Mouse (Mus musculus): Measurements from ENCODE around the gene Itpr1.

Gene Itpr1

DNA sequence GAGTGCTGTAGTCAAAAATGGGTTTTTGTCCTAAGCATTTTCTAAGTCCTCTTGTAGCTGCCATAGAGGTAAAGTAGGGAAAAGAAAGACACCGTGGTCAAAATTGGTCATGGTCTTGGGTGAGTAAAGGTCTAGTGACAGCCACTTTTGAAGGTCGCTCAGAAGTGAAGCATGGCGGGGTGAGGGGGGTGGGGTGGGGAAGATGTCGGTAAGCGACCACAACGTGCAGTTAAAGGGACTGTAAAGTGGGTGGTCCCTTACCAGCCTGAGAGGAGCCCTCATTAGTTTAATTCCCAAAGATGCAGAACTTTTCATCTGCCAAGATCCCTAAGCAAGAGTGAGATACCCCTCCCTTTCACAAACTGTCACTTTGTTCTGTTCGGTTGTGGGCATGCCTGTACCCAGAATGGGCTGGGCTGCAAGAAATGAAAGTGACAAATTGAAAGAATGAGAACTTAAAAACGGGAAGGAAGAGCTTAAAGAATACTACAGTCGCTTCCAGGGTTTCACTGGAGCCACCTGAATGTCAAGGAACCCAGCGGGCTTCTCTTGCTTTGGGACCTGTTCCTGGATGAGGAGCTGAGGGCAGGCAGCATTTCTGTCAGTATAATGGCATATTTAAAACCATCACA lies 1.5 kb downstream of the Itpr1 start:
- DNase-seq, result peak; percentile 59

DNA sequence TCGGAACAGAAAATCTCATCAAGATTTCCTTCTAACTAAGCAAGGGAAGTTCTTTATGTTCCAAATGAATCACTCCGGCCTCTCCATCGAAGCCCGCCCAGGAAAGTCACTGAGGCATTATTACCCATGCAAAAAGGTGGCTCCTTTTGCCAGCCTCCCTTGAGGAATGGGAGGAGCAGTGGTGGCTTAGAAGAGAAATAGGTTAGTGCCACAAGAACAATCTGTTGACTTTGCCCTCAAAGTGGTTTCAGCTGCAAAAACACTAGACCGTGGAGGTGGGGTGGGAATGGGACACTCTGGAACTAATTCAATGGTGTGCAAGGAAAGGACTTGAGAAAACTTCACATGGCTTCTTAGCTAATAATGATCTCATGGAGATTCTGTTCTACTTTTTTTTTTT lies 3.2 kb downstream of the Itpr1 start:
- DNase-seq, result no peak

DNA sequence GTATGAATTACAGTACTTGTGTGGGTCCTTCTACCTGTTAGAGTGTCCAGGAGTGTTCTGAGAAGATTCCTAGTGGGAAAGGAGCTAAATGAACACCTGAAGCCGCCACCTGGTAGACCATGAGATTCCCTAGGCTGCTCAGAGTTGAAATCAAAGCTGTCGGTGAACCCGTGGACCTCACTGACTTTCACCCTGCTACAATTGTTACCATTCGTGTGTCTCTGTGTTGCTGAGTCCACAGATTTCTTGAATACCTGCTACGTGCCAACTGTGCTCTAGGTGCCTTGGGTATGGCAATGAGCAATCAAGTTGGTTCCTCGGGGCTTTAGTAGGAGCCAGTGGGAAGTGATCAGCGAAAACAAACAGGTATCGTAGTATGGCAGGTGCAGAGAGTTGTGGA lies 3.9 kb downstream of the Itpr1 start:
- no peak for DNase-seq

DNA sequence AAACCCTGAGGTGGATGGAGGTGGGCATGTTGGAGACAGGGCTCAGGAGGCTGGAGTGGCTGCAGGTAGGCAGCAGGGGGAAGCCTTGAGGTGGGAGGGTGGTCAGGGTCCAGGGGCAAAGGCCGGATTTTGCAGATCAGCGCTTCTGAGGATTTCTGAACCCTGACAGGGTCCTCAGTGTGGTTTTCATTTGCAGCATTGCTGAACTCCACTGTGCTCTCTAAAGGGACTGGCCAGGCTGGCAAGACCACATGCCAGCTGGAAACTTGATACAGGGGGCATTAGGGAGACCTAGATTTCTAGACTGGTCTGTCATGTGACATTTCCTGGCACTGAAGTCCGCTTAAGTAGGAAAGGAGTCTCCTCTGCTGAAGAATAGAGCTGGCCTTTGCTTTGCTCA lies 5.1 kb downstream of the Itpr1 start:
- DNase-seq, result no peak

DNA sequence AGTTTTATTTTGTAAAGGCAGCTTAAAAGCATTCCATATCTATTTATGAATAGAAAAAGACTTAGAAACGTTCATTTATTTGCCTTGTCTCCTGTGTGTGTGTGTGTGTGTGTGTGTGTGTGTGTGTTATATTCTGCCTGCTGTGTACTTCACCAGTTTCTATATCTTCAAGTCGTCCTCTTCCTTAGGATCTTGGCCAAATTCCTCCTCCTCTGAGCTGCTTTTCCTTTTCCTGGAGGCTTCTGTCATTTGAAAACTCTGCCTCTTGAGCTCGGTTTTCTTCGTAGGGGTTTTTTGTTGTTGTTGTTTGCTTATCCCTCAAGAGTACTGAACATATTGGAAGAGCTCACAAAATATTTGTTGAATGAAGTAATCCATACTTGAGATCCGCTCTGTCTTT lies 9.5 kb downstream of the Itpr1 start:
- no peak for DNase-seq

DNA sequence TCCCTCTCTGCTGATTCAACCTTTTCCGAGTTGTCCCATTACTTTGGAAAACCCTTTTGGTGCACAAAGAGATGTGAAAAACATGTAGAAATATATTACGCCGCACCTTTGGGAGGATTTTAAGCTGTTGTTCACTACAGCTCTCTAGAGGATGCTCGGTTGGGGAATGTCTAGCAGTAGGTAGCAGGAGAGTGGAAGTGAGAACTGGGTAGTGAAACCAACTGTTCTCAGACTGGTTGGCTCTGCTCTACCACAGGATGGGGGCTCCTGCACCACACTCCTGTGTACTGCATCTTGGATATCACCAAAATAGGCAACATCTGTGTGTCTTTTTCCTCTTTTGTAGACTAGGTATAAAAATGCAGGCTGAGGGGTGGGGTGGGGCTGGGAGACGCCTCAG lies 10.0 kb downstream of the Itpr1 start:
- no peak for DNase-seq

DNA sequence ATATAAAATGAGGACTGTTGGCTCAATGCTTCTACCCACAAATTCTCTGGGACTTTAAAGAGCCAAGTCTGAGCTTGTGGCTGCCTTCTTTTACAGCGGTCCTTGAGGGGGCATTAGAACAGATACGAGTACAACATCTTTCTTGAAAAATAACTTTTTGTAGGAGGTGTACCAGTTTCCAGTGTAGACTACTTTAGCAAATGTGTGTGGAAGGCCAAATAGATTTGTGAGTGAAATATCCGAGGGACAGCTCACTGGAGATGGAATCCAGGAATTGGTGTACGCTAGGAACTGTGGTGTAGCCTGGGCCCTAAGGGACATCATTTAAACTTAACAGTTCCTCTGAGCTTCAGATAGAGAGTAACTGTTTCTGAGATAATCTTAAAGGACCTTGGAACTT lies 11.5 kb downstream of the Itpr1 start:
- no peak for DNase-seq

DNA sequence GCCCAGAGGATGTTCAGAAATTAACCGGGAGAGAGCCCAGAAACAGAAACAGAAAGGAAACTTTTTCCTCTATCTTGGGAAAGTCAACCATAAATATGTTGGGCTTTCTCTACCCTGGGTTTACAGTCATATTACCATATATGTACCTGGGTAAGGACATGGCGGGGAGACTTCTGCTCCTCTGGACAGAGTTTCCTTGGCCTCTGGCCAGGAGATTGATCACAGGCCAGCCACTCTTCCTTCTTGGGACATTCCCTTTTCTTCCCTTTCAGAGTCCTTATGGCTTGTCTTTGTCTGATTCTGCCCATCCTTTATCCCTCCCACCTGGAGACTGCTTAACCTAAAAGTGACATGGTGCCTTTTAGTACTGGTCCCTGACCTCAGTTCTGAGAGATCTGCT lies 12.1 kb downstream of the Itpr1 start:
- no peak for DNase-seq

DNA sequence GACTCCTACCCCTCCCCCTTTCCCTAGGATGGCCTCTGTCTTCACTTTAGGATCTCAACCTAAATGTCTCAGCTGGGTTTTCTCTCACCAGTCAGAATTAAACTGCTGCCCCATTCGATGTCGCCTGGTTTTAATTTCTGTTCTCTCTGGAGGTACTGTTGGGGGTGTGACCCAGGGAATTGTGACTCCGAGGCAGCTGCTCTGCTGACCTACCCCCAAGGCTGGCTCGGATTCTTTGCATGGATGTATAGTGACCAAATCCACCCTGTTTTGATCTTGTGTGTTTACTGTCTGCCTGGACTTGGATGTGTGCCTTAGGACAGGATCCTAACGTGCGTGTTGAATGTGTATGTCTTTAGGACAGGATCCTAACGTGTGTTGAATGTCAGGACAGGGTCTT lies 13.3 kb downstream of the Itpr1 start:
- no peak for DNase-seq

DNA sequence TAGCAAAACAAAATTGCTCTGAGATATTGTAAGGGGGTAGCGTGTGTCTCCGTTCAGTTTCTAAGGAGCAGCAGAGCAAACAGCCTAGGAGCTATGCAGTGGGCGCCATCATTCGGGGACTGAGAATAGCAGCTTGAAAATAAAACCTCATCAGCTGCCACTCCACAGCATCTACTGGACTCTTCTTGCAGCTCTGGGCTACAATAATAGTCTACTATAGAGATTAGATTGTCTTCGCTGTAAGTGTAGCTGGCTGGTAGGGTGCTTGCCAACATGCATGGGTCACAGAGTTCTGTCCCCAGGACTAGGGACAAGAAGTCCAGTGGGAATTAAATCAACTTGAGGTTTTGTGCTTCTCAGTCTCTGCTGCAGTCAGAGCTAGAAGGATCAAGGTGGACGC lies 14.6 kb downstream of the Itpr1 start:
- DNase-seq, result no peak

DNA sequence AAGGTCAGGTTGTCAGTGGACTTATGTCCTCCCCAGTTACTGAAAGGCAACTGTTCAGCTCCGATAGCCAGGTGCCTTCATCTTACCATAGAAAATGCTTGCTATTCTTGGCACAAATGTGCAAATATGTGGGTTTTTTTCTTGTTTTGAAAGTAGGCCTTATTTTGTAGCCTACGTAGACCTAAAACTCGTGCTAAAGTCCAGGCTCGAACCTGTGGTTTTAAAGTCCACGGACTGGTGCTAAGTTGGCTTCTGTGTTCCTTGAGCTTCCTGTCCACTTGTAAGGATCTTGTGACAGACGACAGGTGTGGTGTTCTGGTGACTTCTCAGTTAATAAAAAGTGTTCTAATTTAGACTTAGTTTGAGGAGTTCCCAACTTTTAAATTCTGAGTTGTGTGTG lies 15.2 kb downstream of the Itpr1 start:
- no peak for DNase-seq

DNA sequence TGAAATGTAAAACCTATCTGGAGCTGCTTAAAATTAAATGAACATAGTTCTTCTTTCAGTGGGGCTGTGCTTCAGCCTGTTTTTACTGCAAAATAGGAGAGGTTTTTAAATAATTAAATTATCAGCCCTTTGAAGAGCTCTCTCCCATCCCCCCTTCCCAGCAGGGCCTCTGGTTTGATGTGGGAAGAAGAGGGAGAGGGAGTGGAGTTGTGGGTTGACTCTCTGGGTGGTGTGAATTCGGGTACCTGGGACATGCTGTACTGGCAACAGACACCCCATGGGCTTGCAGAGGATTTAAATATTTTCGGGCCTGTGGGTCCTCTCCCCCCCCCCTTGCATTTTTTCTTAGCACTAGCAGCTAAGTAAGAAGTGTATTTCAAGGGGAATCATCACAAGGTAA lies 15.7 kb downstream of the Itpr1 start:
- no peak for DNase-seq

DNA sequence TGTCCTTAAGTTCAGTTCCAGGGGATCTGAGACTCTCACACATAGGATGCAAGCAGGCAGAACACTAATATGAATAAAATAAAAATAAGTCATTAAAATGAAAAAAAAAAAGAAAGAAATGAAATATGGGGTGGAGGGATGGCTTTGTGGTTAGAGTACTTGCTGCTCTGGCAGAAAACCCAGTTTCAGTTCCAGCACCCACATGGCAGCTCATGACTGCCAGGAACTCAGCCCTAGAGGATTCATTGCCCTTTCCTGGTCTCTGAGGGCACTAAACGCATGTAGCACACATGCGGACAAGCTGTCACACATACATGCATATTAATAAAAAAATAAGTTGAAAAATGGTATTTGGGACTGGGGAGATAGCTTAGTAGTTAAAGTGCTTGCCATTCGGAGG lies 17.7 kb downstream of the Itpr1 start:
- DNase-seq, result no peak

DNA sequence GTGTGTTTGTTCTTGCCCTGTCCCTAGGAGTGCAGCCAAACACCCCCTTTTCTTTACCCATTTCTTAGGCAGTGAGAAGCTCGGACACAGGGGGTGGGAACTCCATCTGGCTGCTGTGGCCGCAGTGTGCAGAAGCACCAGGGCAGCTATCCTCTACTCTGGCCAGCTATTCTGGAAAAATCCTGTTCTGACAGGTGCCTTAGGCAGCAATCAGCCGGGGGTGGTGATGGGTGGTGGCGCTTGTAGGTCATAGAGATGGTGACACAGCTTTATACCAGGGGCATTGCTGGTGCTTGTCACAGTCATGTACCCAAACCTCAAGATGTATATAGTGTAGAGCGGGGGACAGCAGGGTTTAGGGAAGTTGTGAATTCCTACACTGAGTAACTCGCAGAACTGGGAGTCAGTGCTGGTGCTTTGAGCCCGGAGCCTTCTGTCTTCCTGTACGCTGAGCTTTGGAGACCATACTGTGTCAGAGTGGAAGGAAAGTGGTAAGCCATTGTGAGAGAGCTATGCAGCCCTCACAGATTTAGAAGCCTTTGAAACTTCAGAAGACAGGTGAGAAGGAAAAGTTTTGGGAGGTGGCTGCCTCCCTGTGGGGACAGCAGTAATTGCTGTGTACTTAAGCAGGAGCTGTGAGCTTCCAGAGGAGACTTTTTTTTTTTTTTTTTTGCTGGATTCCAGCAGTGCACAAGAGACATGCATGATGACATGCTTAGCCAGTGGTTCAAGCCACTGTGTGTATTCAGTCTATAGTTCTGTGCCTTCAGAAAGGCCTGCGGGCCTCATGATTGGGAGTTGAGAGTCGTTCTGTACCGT lies 19.2 kb downstream of the Itpr1 start:
- no peak for DNase-seq

DNA sequence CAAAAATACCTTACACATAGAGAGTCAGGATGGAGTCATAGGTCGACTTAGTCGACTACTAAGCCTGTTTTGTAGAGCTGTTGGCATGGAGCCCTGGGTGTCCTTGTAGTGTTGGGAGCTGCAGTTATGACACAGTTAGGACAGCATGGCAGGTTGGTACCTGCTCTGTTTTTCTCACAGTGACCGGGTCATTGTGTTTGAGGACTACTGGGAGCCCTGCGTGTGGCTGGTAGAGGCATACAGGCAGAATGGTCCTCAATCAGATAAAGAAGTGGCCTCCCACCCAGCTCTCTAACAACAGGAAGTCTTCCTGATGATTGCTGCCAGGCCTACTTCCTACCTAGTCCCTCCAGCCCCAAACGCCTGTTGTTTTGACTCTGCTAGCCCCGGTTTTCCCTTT lies 20.2 kb downstream of the Itpr1 start:
- no peak for DNase-seq

DNA sequence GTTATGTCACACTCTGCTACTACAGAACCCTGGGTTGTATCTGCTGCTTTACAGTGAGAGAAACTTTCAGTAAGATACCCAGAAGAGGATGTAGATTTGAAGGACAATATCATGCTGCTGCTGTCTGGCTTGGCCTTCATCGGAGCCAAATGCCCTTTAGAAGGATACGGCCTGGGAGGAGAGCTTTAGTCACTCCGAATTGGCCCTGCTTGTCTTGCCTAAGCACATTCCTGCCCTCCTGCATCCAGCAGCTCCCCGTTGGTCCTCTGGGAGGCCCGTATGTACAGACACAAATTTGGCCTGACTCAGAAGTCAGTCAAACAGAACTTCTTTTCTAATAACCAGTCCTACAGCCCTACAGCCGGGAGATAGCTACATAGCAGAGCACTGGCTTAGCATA lies 21.6 kb downstream of the Itpr1 start:
- DNase-seq, result no peak

DNA sequence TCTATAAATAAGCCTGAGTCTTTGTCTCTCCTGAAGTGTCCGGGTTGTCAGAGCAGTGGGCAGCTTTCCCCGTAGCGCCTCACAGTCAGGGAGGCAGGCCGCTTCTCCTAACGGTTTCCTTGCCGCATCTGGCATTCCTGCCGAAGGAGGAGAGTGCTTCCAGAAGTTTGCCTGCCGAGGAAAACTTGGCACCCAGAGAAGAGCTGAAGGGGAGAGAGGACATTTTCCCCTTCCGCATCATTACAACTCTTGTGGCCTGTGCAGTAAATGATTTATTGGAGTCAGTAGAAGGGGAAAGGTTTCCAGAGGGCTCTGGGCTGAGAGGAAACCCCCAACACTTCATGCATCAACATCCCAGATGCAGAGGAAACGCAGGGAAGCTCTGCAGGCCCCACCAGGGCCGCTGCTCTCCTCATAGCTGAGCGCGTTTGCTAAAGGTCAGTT lies 22.8 kb downstream of the Itpr1 start:
- DNase-seq, result no peak

DNA sequence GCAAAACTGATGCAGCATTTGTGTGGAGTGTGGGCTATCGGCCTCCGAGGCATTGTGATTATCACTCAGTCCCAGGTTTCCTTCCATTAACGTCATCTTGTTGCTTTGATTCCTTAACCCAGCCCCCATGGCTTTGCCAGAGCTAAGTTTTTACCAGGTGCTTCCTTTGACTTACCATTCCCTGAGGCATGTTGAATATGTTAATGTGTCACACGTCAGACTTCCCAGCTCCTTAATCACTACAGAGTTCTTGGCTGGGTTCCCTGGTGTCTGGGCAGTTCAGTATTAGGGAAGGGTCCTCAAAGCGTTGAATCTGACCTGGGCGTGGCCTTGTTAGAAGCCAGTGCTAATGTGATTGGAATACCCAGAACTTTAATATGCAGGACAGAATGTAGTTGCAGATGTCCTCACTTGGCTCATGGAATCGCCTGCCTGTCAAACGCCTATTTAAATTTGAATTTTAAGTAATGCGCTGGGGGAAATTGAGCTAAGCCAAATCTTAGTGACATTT lies 23.6 kb downstream of the Itpr1 start:
- no peak for DNase-seq

DNA sequence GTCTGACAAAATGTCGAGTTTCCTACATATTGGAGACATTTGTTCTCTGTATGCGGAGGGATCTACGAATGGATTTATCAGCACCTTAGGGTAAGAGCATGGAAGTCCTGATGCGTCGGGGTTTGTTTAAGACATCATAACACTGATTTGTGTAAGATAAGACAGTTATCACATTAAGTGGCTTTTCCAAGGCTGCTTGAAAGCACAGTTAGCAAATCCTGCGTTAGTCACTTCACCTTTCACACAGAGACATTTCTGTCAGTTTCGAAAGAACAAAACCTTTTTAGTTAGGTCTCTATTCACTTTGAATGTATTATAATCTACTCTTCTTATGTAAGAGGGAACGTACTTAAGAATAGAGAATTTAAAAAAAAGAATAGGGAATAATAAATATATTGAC lies 24.1 kb downstream of the Itpr1 start:
- no peak for DNase-seq

DNA sequence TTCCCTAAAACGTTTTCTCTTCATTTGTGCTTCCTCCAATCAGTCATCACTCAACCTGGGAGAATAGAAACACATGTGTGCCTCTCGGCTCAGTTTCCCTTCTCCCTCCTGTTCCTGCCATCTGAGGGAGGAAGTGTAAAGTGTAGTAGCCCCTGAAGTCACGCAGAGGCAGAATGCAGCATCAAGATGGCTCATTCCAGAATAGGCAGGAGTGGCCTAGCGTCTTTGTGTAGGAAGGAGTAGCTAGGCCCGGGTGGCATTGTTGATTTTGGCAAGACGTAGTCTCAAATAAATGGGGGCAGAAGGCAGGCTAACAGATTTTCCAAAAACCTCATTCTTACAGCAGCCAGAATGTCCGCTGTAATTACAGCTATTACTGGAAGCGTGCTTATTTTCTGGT lies 24.7 kb downstream of the Itpr1 start:
- DNase-seq, result no peak

DNA sequence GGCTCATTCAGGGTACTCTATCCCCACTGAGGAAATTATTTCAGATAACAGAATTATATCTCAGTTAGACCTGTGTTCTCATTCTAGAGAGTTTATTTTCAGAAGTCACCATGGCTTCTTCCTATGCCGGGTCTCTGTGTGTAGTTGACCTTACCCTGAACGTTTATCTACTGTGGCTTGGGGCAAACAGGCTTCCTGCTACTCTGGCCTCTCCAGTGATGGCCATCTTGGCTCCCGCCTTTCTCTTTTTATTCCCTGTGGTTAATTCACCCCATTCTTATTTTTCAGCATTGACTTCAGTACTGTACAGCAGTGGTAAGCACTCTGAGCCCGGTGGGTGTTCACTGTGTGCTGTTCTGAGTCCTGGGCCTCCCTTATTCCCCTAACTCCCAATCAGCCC lies 25.1 kb downstream of the Itpr1 start:
- DNase-seq, result no peak

DNA sequence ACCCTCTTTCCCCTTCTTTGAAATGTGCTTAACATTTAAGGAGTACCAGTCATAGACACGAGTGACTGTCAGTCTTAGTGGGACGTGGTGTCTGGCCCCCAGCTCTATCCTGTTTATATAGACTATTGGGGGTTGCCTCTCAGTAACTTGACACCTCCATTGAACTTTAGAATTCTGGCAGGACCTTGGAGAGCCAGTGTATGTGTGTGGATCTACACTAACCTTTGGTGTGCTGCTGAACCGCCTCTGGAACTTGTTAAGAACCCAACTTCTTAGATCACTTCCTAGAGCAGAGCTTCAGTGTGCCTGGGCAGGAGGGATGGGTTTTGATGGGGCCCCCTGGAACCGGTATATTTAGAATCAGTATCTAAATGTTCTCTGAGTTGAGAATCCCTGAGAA lies 26.2 kb downstream of the Itpr1 start:
- DNase-seq, result no peak

DNA sequence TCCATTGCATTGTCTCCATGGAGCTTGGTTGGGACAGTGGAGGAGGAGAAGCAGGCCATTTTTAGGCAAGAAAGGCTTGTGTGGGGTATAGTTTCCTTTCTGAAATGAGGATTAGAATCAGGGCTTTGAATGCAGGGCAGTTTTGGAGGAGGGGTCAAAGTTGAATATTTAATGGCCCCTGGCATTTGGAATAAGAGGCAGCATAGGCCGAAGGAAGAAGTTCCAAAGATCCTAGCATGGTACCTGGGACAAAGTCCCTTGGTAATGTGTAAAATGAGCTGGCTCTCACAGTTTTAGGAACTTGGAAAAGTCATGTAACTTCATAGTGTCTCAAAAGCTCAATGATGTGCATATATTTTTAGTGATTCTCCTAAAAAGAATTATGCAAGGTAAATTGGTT lies 27.1 kb downstream of the Itpr1 start:
- DNase-seq, result no peak

DNA sequence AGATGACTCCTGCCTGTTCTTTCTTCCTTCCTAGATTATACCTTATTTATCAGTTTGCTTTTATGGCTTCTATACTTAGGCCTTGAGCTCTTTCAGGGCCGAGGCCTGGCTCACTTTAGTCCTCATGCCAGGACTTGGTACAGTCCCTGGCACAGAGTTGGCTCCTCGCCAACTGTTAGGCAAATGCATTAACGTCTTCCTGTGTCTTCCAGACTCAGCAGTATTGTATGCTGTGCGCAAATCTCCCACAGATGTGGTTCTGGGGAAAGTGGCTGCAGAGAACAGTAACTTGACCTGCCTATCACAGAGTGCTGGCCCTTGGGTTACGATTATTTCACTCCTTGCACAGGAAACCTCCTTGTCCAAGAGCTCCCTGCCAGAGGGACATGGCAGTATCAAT lies 27.9 kb downstream of the Itpr1 start:
- DNase-seq, result peak; percentile 26

DNA sequence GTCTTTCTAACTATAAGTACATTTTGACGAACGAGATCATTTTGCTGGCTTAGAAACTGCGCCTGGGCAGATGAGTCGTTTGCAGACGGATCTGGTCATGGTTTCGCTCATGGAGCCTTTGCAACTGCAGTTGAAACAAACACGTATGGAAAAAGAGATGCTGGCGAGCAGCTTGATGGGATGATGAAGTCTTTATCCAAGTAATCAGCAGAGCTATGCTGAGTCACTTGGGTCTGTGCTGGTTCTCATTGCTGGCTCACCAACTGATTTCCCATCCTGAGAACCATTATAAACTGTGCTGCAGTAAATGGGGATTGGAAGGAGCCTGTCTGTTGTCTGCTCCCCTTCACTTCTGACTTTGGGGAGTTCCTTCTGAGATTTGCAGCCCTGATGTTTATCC lies 31.7 kb downstream of the Itpr1 start:
- DNase-seq, result no peak
